Mouse (Mus musculus) liver, embryonic 14.5 days (tissue): ENCODE measurements around the gene 2900026A02Rik.

Experiments
- CTCF ChIP-seq: IDR thresholded peaks from 2 replicates; pipeline ENCODE4 v1.5.1; 2016; ENCODE audit warnings: antibody characterized with exemption, low read depth, control low read depth
- EP300 ChIP-seq: IDR thresholded peaks from 2 replicates; pipeline ENCODE4 v1.6.1; 2016; ENCODE audit warnings: antibody characterized with exemption, low read depth

DNA sequence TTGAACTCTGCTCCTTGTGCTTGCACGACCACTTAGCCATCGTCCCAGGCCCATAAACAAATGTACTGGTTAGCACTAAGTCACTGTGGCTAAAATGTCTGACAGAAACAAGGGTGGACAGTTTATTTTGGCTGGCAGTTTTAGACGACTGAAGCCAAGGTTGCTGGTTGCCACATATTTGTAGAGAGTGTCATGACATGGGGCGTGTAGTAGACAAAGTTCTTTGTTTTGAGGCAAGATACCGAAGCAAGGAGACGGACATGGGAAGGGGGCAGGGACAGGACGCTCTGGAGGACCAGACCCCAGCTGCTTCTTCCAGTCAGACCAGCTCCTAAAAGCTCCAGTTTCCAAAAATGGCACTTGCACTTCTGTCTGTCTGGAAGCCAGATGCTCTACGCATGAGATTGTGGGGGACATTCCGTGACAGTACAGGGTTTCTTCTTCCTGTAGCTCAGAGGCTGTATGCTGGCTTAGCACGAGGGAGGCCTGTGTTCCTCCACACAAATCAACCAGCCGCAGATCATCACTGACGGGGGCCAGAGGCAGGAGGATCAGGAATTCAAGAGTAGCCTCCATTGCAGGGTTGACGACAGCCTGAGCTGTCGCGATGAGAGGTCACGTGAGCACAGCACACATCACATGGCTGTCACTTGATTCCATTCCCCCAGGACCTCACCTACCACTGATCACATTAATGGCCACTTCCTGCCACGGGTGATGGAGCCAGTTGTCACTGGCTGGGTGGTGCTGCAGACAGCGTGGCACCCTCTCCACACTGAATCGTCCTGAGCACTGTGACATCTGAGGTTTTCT lies 138.5 kb downstream of the 2900026A02Rik start:
- TF ChIP-seq CTCF (no peak), EP300 (no peak)
